Mouse (Mus musculus) spleen, postnatal 4 days (tissue): ENCODE results near the gene Ola1.

Source experiments
- DNase-seq, 2 experiments: peaks; one replicate each; pipeline ENCODE4 v3.0.0; 2022; ENCODE audit warnings: low spot score in 2 of 2

The Ola1 gene

DNA sequence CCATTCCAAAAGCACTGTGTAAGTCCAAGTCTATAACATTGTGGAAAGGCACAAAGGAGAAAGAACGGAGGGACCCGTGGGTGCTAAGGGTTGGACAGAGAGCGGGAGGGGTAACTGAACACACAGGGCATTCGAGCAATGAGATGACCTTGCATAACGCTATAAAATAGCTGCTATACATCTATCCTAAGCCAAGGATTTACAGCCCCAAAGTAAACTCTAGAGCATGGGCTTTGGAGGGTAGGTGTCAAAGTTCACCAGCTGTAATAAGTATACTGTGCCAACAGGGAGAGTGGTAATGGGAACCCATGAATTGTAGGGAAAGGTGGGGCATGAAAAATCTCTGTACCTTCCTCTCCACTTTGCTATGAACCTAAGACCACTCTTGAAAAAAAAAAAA lies at the start of gene Ola1:
Gene Ola1 (minus strand): TSS at position 12 of the 400 bp plus-strand sequence.
- no peak for DNase-seq

DNA sequence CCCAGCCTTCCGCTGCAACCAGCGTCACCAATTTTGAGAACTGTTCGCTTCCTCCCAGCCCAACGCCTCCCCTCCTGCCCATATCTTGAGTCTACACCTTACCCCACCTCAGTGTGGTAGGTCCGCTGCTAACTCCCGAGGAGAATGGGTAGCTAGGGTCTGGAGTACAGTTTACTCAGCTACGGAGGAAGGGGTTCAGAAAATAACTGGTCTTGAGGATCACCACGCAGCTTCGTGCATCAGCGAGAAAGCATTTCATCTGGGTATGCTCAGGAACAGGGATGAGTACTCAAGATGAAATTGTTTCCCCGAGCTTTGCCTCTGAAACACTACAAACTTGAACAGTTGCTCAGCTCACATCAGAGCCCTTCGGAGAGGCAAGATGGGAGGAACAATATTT lies 49.6 kb upstream of the Ola1 start:
- no peak for DNase-seq

DNA sequence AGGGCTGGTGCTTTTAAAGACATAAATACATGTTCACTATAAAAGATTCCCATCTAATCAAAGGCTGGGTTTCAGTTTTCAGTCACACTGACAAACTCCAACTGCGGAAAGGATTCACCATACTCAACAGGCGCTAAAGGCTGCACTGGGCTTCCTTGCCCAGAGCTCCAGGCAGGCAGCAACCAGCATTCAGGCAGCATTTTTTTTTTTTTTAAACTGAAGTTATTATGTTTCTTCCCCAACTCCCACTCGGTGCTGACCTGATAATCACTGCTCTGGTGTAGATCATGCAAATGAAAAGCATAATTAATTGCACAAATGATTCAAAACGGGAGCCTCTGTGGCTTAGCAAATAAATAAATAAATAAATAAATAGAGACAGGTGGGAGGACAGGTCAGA lies 49.1 kb upstream of the Ola1 start:
- no peak for DNase-seq

DNA sequence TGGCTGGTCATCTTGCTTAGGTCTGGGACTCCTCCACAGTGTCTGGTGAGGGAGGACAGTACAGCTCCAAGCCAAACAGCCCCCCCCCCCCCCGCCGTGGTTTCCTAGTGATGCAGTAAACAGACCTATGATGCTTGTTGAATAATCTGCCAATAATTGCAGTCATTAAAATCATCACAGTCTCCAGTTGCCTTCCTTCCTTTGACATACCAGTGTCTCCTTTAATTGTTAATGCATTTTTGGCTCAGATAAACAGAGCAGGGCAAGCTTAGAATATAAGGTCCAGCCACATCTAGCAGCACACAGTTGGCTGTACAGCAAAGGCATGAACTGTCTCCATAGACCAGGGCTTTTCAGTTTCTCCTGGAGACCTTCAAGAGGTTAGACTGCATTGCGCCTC lies 48.5 kb upstream of the Ola1 start:
- DNase-seq, result no peak

DNA sequence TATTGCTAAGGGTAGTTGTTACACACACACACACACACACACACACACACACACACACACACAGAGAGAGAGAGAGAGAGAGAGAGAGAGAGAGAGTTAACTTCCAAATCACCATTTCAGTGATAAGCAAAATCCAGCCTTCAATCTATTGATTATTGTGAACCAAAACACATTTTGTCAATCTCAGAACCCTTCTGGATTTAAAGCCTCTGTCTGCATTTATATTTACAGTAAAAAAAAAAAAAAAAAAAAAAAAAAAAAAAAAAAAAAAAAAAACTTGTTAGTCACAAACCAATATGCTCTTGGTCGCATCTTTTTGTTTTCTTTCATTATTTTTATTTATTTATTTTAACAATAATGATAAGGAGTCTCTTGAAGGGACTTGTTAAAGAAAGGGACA lies 47.9 kb upstream of the Ola1 start:
- DNase-seq, result no peak

DNA sequence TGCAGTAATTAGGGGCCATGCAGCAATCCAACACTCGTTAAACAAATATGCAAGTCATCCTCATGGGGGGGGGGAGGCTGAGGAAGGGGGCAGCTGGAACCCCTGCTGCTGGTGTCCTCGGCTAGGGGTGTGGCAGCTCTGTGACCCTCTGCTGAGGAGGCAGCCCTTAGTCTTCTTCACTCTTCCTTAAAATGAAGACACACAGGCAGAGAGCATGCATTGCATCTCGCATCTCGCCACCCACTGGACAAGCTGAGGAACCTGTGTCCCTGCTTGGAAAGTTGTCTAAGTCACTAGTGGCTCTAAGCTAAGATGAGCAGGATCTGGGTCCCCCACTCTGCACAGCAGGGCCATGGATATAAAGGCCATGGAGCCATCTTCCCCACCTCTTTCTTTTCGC lies 47.3 kb upstream of the Ola1 start:
- no peak for DNase-seq

DNA sequence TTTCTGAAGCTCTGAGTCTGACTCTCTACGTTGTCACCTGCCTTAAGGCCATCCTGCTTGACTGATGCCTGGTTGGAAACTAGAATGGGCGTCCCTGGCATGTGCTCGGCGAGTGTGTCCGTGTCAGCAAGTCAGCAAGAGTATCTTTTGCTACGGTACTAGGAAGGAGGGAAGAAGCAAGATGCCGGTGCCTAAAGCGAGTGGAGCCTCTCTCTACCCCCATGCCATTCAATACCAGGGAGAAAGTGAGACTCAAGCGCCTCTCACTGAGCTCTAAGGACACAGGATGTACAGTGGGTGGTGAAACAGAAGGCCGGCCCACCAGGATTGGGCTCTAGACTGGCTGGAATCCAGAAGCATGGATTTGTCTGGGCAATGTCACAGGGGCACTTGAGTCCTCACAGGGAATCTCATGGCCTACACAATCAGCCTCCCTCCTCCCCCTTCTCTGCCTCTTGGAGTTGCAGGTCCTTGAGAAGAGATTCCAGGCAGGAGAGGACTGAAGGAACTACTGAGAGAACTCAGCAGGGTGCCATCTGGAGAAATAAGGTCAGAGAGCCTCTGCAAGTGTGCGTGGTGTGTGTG lies 46.0 kb upstream of the Ola1 start:
- no peak for DNase-seq

DNA sequence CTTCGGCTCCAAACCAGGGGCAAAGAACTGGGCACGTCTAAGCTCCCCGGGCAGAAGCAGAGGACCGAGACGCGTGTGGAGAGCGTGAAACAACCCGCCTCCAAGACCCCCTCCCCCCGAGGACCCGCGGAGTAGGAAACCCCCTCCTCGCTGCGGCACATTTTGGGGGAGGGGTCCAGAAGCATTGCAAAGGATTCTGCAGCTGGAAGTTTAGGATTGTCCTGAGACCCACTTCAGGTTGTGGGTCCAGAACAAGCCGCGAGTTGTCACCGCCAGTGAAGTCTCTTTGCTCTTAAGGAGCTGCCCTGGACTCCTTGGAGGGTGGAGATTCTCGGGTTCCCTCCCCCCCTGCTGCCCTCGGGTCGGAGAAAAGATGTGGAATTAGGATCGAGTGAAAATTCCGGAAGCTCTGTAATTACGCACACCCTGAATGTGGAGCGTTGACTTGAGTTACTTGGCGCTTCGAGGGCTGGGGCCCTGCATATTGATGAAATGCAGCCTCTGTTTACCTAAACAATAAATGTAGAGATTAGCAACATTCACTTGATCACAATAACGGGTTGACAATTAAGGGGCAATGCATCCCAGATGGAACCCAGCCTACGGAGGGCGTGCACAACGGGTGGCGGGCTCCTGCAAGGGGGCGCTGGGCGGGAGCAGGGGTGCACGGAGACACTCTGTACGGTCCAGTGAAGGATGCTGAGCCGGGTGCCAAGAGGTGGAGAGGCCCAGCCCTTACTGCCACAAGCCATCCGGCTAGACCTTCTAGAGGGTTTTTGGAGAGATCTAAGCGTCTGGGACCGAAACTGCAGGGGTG lies 45.3 kb upstream of the Ola1 start:
- DNase-seq, result no peak

DNA sequence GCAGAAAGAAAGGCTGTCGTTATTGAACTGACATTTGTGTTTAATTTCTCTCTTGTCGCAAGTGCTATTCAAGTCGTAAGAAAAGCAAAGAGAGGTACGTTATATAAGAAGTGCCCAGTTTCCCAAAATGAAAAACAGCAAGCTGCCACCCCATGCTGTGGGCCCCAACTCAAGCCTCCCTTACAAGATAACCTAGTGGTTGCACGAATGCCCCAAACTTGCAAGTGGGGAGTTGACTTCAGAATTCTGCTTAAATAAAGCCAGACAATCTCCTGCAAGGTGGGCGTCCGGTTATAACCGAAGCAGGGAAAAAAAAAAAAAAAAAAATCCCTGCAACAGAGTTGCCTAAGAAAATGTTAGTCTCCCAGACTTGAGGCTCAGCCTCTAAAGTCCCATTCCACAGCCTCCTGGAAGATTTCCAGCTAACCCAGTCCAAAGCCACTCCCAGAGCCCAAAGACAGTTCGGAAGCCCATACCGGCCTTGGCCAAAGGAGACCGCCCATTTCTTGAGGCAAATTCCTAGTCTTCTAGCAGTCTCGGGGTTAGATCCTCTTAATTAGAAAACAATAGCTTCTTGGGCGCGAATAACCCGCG lies 44.5 kb upstream of the Ola1 start:
- no peak for DNase-seq

DNA sequence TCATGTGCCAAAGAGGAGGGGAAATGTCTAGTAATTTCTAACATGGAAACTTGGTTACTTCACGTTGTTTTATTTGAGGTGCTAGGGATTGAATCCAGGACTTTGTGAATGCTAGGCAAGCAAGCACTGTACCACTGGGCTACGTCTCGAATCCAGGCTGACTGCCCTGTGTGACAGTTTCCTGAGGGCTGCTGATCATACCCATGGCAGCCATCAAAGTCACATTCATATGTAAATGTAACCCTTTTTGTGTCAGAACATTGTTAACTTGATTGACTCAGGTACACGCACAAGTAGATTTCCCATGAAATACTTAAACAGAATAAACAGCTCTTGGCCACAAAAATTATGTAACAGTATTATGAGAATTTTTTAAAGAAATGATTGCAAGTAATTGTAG lies 30.0 kb upstream of the Ola1 start:
- DNase-seq, result no peak

DNA sequence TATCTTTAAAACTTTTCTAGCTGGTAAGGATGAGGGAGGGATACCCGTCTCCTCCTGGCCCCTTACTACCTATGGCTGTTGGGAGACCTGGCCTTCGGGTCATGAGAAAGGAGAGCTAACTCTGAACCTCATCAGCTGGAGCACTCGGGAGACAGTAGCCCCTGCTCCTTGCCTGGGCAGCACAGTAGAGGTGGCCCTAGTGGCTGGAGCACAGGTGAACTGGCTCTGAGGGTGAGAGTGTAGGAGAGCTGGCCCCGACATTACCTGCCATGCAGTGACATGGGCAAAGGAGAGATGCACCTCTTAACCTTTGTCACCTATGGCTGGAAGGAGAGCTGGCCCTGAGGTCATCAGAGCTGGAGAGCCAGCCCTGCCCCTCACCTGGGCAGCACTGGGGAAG lies 22.6 kb upstream of the Ola1 start:
- no peak for DNase-seq

DNA sequence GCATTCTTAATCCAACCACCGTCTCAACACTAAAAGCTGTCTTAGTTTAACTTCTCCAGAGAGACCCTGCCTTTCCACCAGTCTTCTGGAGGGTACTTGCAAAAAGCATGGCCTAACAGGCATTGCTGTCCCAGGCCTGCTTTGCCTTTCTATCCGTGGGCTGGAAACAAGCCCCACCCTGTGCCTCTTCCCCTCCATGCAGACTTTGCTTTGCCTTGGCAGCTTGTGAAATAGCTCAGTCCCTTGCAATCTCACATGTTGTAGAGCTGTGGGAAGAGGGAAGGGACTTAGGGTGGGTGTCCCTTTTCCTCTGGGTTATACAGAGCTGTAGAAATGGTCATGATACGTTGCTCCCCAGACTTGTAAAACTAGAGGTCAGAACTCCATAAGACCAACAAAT lies 12.4 kb upstream of the Ola1 start:
- peak in 1 of 2 experiments; percentile 40 for DNase-seq

DNA sequence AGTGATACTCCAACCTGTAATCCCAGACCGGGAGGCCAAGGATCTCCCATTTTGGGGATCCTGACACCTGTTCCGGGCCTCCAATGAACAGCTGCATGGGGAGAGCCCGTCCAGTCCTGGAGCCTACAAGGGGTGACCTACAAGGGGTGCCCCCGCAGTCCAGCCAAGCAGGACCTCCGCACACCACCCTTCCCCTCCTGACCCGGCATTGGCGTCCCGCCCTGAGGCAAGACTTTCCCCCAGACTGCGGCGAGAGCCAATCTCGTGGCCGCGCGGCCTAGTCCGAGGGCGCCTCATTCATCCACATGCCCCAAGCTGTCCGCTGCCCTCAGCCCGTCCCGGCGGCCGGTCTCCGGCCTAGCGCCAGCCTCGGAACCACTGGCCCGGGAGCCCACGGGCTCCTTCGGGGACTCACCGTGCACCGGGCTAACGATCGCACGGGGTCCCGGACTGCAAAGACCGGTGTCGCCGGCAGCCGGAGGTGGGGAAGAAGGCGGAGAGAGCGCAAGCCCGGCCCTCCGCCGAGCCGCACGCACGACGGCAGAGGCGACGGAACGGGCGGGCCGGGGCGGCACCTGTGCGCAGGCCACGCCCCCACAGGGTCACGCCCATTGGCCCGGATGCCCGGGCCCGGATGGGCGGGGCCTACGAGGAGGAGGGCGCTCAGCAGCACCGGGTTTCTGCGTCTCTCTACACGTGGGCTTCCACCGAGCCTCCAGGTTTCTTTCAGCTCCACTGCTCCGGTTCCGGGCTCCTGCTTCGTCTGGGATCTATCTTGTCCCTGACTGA lies 4.7 kb downstream of the Ola1 start:
- DNase-seq, result peak; percentile 96 to 98

DNA sequence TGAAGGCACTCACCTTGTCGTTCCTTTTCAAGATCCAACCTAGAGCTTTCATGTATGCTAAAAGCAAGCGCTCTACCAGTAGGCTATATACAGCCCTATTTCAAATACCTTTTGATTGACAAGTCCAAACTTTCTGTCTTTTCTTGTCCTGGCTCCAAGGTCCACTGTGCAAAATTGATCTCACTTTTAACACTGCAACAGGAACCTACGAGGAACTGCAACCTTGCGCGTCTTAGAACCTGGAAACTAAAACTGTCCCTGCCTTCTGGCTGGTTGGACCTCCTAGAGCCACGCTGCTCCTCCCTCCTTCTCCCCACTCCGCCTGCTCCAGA lies 5.2 kb downstream of the Ola1 start:
- no peak for DNase-seq

DNA sequence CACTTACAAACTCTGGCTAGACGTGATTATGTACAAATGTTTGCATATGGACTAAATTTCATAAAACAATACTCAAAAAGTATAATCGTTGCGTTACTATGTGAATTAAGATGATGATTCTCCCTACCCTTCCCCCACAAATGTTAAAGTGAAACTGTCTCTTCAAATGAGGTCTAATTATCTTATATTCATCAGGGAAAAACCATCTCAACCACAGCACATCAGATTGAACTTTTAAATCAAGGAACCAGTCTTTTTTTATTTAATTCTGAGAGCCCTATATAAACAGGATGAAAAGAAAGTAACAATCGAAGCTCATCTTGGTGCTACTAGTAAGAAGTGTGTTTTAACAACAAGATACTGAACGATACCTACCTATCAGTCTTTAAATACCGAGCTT lies 14.4 kb downstream of the Ola1 start:
- DNase-seq, result no peak

DNA sequence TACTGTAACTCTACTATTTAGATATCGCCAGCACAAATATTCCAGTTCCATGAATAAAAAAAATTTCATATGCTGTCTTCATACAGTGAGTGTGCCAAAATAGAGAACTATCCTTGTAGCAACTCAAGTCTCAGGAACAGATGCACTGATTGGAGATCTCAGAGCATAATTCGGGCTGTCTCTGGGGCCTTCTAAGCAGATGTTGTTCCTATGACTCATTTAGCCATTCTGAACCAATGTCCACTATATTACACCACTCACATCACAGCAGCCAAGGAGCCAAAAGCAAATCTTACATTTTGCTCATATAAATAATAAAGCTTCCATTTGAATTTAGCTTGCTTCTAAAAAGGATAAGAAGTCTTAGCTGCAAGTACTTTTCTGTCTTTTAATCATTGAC lies 30.2 kb downstream of the Ola1 start:
- no peak for DNase-seq

DNA sequence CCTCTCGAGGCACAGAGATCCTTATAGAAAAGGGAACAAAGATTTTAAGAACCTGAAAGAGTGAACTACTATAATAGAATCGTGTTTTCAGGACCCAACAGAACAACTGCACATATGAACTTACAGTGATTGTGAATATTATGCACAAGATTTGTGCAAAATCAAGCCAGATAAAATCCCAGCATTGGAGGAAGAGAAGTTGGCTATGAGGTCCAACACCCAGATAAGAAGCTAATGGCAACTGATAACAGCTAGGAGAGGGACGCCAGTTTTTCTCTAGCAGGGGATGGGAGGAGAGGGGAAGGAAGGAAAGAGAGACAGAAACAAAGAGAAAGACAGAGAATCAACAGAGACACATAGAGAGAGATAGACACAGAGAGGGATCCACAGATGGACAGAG lies 33.5 kb downstream of the Ola1 start:
- DNase-seq, result no peak

DNA sequence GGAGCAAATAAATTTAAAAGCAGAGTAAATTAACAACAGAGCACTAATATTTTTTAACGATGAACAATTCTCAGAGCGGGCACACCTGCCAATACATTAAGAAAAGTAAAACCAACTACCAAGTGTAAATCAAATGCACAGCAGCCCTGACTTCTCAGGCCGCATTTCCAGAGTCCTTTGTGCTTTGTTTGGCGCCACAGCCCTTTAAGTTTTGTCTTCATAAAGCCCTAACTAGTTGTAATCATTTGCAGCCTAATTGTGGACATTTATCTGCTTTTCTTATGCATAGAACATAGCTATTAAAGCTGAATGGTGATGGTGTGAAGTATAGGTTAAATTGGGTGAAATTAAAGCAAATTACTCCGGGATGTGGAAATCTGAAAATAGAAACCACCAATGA lies 49.2 kb downstream of the Ola1 start:
- DNase-seq, result no peak

DNA sequence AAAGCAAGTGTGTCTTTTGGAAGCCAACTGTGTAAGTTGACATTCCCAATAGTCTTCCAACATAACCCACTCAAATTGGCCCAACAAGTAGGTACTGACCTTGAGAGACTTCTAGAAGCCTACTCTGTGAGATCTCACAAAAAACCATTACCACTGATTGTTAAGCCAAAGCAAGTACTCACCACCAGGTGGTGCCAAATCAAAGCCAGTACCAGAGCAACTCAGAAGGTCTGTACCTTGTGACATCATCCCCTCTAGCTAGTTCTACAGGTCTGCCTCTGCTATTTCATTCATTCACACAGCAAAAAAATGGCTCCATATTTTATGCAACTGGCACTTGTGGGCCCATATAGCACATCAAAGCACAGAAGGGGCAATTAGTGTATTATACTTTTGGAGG lies 51.6 kb downstream of the Ola1 start:
- peak; percentile 60 to 74 for DNase-seq

DNA sequence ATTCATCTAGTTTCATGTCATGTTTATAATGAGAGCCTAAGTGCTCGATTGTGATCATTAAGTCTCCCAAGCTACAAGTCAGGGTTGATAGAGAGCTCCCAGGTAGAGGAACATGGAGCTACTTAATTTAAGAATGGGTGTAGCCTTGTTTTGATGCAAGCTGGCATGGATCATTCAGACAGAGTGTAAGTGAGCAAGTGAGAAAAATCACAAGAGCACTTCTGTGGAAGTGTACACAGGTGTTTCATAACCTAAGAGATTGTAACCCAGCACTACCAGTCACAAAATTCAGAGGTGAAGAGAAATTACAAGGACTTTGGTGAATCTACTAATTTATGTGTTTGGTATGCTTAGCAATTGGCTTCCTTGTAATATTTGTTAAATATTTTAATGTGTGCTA lies 54.1 kb downstream of the Ola1 start:
- DNase-seq, result no peak

DNA sequence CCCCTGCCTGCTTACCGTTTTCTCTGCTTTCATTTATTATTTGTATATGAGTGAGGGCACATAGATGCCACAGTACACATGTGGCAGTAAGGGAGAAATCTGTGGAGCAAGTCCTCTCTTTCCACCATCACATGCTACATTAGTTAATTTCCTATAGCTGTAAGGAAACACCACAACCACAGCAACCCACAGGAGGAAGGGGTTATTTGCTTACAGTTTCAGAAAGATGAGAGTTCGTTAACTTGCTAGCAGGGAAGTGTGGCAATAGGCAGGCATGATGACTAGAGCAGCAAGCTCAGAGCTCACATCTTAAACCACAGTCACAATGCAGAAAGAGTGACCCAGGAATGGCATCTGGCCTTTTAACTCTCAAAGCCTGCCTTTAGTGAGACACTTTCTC lies 58.0 kb downstream of the Ola1 start:
- peak in 1 of 2 experiments; percentile 14 for DNase-seq

DNA sequence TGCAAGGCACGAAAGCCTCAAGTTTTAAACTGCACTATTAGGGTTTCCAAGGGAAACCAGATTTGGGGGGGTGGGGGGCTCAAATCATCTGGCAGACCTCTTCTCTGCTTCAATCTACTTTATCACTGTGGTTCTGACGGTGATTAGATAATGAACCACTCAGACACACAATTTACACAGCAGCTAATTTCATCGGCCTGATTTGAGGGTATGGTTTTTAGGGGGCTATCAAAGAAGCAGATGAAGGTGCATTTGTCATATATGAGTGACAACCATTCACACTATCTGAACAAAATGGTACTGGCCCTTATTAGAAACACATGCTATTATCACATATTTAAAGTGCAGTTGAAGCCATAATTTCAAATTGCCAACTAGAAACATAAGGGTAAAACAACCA lies 61.5 kb downstream of the Ola1 start:
- DNase-seq, result no peak

DNA sequence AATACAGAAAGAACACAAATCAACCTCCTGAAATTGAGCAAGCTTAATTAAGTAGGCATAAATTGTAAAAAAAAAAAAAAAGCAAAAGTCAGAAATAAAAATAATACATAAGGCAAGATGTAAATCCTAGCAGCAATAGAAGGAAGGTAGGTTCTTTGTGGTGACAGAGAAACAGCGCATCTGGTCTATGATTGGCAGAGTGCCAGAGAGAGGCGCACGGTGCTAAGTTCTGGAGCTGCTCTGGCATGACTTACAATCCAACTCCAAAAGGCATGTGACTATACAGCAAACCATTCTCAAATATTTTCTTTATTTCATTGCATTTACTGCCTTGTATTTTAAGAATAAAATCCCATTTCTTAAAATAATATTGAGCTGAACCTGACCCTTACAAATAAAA lies 68.2 kb downstream of the Ola1 start:
- DNase-seq, result no peak
